Mouse (Mus musculus): ENCODE measurements around the gene Hist2h2ab. TPM values are rescaled to one million over a fixed set of nuclear protein-coding genes. Genes with fewer than 3 reads are reported as not detected.

The Hist2h2ab gene
- total RNA-seq, 2 experiments from 2014 or later, result 17.5 to 21.2 TPM

DNA sequence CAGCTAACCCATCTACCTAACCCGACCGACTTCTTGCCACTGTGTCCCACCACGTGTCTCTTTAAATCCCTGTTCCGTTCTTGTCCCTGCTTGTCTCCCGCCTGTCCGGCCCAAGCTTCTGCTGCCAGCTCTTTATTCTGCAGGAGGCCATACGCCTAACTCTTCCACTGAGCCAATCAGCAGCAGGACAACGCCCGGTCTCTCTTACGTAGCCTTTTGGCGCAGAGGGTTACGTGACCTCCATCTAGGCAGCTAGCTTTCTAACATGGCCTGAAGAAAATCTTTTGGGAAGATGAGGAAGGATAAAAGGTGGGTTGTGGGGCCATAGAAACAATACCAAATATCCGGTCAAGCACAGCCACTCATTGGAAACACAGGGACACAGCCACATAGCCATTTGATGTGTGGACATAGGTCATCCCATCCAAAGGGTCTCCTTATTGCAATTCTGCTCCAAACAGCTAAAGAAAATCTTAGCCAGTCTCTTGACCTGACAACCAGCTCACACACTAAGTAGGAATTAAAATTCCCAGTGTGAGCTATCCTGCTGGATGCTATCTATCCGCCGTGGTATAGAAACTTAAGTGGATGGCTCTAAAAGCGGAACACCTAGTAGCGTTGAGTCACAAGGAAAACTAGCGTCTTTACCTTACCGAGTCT is 42.7 kb downstream of the Hist2h2ab start:
- peak; percentile 88 for DNase-seq

GRCm38 (mm10) chr3:96262979-96263550 is 43.4 kb downstream of the Hist2h2ab start, which contains the start of gene Hist2h4:
Hist2h4 (minus strand) TSS chr3:96263311.
- DNase-seq, result peak; percentile 95

DNA sequence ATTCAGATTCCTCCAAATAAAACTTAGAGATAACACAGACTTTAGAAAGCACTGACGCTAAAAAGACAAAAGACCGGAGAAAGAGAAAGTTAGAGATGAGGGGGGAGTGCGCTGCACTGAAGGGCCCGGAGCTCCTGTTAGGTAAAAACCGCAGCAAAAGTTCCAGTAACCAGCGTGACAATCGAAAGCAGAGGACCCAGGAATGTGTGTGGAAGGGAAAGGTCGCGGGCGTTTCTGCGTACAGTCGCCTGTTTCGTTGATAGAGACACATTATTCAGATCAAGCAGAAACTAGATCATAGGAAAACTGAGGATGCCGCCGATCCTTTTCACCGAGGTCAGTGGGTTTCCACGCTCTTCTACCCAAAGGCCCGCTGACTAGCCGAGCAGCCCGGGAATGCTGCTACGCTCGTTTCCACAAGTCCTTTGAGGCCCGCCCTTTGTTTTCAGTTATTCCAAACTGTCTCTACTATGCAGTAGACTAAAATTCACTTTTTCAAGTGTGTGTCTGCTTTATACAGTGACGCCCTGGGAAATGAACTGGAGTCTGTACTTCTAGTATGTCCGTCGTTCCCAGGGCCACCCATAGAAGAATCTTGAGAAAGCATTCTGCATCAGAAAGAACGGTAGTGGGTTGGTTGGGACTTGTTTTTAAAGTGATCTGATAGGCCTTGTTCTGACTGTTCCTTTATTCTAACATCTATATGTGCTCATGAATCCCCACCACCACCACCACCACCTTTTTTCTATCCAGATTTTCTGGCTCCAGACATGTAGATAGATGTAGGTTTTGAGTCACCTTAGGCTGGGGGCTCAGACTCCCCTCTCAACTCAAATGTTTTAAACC is 44.1 kb downstream of the Hist2h2ab start:
- DNase-seq, result peak; percentile 66

GRCm38 (mm10) chr3:96264404-96264949 is 44.8 kb downstream of the Hist2h2ab start:
- no peak for DNase-seq

DNA sequence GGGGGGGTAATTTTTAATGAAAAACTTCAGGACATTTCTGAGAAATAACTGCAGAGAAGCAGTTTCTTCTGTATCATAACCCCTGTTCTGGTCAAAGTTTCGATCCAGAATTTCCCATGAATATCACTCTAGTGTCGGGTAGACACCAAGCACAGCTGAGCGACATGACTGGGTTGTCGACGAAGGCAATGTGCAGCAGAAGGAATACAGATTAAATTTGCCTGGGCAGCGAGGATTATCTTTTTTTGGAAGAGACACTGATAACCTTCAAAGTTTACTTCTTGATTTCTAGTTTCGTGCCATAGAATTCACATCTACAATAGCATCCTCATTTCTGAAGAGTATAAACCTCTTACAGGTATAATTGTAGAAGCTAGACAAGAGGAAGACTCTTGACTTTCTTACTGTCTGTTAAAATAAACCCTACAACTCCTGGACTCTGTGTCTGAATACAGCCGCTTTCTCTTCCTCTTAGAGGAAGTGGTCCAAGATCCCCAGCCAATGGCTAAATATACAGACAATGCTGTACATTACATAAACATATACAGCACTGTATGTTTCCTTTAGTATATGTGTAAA is 46.6 kb downstream of the Hist2h2ab start:
- no peak for DNase-seq

DNA sequence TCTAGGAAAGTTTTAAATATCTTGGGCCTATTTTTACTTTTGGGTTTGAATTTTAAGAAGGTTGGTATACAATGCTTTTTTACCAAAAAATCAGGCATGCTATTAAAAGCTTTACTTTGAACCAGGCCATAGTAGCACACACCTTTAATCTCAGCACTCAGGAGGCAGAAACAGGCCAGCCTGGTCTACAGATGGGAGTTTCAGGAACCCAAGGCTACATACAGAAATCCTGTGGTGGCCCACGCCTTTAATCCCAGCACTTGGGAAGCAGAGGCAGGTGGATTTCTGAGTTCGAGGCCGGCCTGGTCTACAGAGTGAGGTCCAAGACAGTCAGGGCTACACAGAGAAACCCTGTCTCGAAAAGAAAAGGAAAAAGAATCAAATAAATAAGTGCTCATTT is 47.9 kb downstream of the Hist2h2ab start:
- no peak for DNase-seq

DNA sequence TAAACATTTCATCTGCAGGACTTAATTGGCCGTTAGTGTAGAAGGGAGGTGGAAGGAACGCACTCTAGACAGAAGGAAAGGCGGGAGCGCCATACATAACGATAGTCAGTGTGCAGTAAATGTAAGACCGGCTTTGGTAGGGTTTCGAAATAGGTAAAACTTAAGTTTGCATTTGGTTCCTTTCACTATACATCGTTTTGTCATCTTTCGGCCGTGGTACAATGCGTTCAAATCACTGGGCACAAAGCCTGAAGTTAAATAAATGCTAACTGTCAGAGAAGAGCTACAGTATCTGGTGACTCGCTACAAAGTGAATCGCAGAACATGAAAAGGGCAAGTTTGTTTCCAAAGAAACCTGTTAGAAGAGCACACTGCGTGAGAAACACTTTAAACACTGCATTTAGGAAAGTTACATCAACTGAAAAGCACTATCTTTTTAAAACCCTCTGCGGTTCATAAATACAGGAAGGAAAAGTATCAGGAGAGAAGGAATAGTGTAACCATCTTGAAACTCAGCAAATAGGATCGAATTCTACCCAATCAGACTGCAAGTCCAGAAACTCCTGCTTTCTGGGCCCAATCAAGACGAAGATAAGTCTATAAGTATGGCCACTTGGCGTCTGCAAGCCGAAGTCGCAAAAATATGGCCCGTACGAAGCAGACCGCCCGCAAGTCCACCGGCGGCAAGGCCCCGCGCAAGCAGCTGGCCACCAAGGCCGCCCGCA is 48.5 kb downstream of the Hist2h2ab start, which contains the start of gene Hist2h3b:
TSS of gene Hist2h3b (plus strand) at position 604 of the 725 bp plus-strand sequence.
- peak; percentile 91 for DNase-seq

DNA sequence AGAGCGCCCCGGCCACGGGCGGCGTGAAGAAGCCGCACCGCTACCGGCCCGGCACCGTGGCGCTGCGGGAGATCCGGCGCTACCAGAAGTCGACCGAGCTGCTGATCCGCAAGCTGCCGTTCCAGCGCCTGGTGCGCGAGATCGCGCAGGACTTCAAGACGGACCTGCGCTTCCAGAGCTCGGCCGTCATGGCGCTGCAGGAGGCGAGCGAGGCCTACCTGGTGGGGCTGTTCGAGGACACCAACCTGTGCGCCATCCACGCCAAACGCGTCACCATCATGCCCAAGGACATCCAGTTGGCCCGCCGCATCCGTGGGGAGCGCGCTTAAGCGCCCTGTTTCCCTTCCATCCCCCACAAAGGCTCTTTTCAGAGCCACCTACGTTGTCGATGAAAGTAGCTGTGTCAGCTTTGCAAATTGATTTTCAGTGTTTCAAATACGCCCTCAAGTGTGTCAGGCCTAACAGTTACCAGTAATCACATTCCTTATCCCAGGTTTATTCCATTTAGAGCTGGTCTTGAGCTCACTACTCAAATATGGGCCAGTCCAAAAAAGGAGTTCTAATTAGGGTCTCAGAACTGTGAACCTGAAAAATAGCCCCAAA is 49.2 kb downstream of the Hist2h2ab start:
- DNase-seq, result peak; percentile 26

Small RNA genes lying within 50 kb of the gene (microRNA-seq; reads per million reads assigned to microRNA genes)
- gene Gm44492 (not detected), gene Gm47311 (not detected), gene Gm47313 (not detected)

Other genes starting within 250 kb of the Hist2h2ab start
- 10 to 100 TPM; 34.0 to 36.7 TPM for gene Plekho1, start 223.9 kb upstream of the Hist2h2ab start, total RNA-seq (2021)
- gene Vps45, start 161.4 kb upstream of the Hist2h2ab start, total RNA-seq (2021), result 10 to 100 TPM; 31.7 to 35.0 TPM
- 10 to 100 TPM; 32.3 to 33.4 TPM for gene Otud7b, start 115.3 kb upstream of the Hist2h2ab start, total RNA-seq (2021)
- 10 to 100 TPM; 13.0 to 17.1 TPM for gene Mtmr11, start 57.9 kb upstream of the Hist2h2ab start, total RNA-seq (2021)
- gene Sf3b4, start 47.5 kb upstream of the Hist2h2ab start, total RNA-seq (2021), result 10 to 100 TPM; 50.4 to 50.9 TPM
- gene Sv2a, start 38.7 kb upstream of the Hist2h2ab start, total RNA-seq (2021), result 10 to 100 TPM in 1 of 2 experiments, 1 to 10 TPM in 1; 9.5 to 14.2 TPM
- gene Bola1, start 156 bp upstream of the Hist2h2ab start, total RNA-seq (2021), result 10 to 100 TPM; 28.6 to 31.3 TPM
- gene Hist2h2ac, start 1.0 kb downstream of the Hist2h2ab start, total RNA-seq (2021), result 100 to 1,000 TPM; 154 to 170 TPM
- gene Hist2h2be, start 1.3 kb downstream of the Hist2h2ab start, total RNA-seq (2021), result 10 to 100 TPM in 1 of 2 experiments, 1 to 10 TPM in 1; 6.9 to 10.8 TPM
- gene Hist2h3c2, start 19.3 kb downstream of the Hist2h2ab start, total RNA-seq (2021), result 100 to 1,000 TPM; 135 to 152 TPM
- 1,000 to 10,000 TPM in 1 of 2 experiments, 100 to 1,000 TPM in 1; 944 to 1,071 TPM for gene Hist2h2aa2, start 20.4 kb downstream of the Hist2h2ab start, total RNA-seq (2021)
- gene Hist2h2aa1, start 25.6 kb downstream of the Hist2h2ab start, total RNA-seq (2021), result 10 to 100 TPM; 27.3 to 37.4 TPM
- under 1 TPM in 1 of 2 experiments, not detected in 1; 0.39 TPM for gene Hist2h3c1, start 26.8 kb downstream of the Hist2h2ab start, total RNA-seq (2021)
- 10 to 100 TPM; 71.1 to 77.9 TPM for gene Hist2h4, start 43.4 kb downstream of the Hist2h2ab start, total RNA-seq (2021)
- gene Hist2h3b, start 48.8 kb downstream of the Hist2h2ab start, total RNA-seq (2021), result 100 to 1,000 TPM; 500 to 681 TPM
- 100 to 1,000 TPM; 491 to 635 TPM for gene Hist2h2bb, start 49.9 kb downstream of the Hist2h2ab start, total RNA-seq (2021)
- under 1 TPM; 0.84 to 0.88 TPM for gene Fcgr1, start 74.1 kb downstream of the Hist2h2ab start, total RNA-seq (2021)
- not detected for gene BC107364, start 232.4 kb downstream of the Hist2h2ab start, total RNA-seq (2021)

Data from adrenal gland, postnatal 10 days (tissue).